Mouse (Mus musculus) forebrain, embryonic 10.5 days (tissue): ENCODE data around the gene Gimap3. TPM values are rescaled to one million over a fixed set of nuclear protein-coding genes. Genes with fewer than 3 reads are reported as not detected.

Experiments
- polyA plus RNA-seq: library from polyadenylated mRNA; unstranded; fragments of >200 nt; fragmentation: Nextera tagmentation; extraction: Ambion mirVana; gene quantifications from 2 replicates; pipeline ENCODE4 v1.2.1, GENCODE M21; 2016

Gimap3 gene
- polyA plus RNA-seq, 1 experiment from 2014 or later: not detected

Other genes with a start within 250 kb of the Gimap3 start
- gene Atp6v0e2, start 233.2 kb downstream of the Gimap3 start, polyA plus RNA-seq: 43.4 and 44.0 TPM in 2 replicates
- 15.2 and 16.5 TPM in 2 replicates for gene Lrrc61, start 216.1 kb downstream of the Gimap3 start, polyA plus RNA-seq
- 0.30 and 0.41 TPM in 2 replicates for gene Rarres2, start 198.1 kb downstream of the Gimap3 start, polyA plus RNA-seq
- not detected in 2 replicates for gene Gm45021, start 181.2 kb downstream of the Gimap3 start, polyA plus RNA-seq
- gene Repin1, start 177.0 kb downstream of the Gimap3 start, polyA plus RNA-seq: 53.1 and 56.8 TPM in 2 replicates
- 1.2 and 2.3 TPM in 2 replicates for gene Gm44965, start 176.9 kb downstream of the Gimap3 start, polyA plus RNA-seq
- gene Zfp775, start 168.8 kb downstream of the Gimap3 start, polyA plus RNA-seq: 8.8 and 11.1 TPM in 2 replicates
- gene AI854703, start 144.1 kb downstream of the Gimap3 start, polyA plus RNA-seq: 0.46 and 0.83 TPM in 2 replicates
- 0.31 and 0.33 TPM in 2 replicates for gene Gimap8, start 123.6 kb downstream of the Gimap3 start, polyA plus RNA-seq
- 4.0 TPM in 2 replicates for gene Gimap9, start 94.7 kb downstream of the Gimap3 start, polyA plus RNA-seq
- gene Gimap4, start 86.3 kb downstream of the Gimap3 start, polyA plus RNA-seq: 5.9 and 6.8 TPM in 2 replicates
- 8.4 and 9.7 TPM in 2 replicates for gene Gimap6, start 62.6 kb downstream of the Gimap3 start, polyA plus RNA-seq
- gene Gm28053, start 52.2 kb downstream of the Gimap3 start, polyA plus RNA-seq: not detected in 2 replicates
- gene Gimap7, start 52.2 kb downstream of the Gimap3 start, polyA plus RNA-seq: not detected in 2 replicates
- gene Gimap1, start 31.8 kb downstream of the Gimap3 start, polyA plus RNA-seq: 5.9 and 6.1 TPM in 2 replicates
- 0.62 and 1.0 TPM in 2 replicates for gene Gimap5, start 24.7 kb downstream of the Gimap3 start, polyA plus RNA-seq
- 7.4 and 10.3 TPM in 2 replicates for gene Tmem176a, start 70.1 kb upstream of the Gimap3 start, polyA plus RNA-seq
- gene Tmem176b, start 70.6 kb upstream of the Gimap3 start, polyA plus RNA-seq: 19.8 and 25.4 TPM in 2 replicates
- gene Aoc1, start 102.0 kb upstream of the Gimap3 start, polyA plus RNA-seq: 0.05 TPM in 1 of 2 replicates, not detected in the other
- gene 1600015I10Rik, start 159.0 kb upstream of the Gimap3 start, polyA plus RNA-seq: not detected in 2 replicates
- gene Doxl2, start 204.1 kb upstream of the Gimap3 start, polyA plus RNA-seq: not detected in 2 replicates
- not detected in 2 replicates for gene Svs1, start 216.0 kb upstream of the Gimap3 start, polyA plus RNA-seq